Mouse (Mus musculus) stomach, postnatal 0 days (tissue): ENCODE measurements around the gene Map3k21. TPM values are rescaled to one million over a fixed set of nuclear protein-coding genes. Genes with fewer than 3 reads are reported as not detected.

Experiments used
- ATAC-seq: fragments of 200-750 bp; cut with Nextera tagmentation; 2 replicates; pipeline ENCODE4 v1.8.0; 2017; ENCODE audit not compliant: low FRiP score, low TSS enrichment
- DNase-seq: peaks from one replicate; pipeline ENCODE4 v3.0.0-alpha.2; 2016; ENCODE audit warnings: low spot score
- H3K27ac ChIP-seq: fragments of 300-500 bp; sonication (generic); replicated peaks from 2 replicates; pipeline ENCODE4 v1.5.1; 2014; ENCODE audit warnings: mild to moderate bottlenecking, control low read depth
- H3K27me3 ChIP-seq: fragments of 300-500 bp; sonication (generic); 2 replicates; pipeline ENCODE4 v1.6.1; 2014; ENCODE audit warnings: low read length; ENCODE audit not compliant: control insufficient read depth, insufficient read depth
- H3K36me3 ChIP-seq: fragments of 300-500 bp; sonication (generic); 2 replicates; pipeline ENCODE4 v1.6.1; 2014; ENCODE audit warnings: low read length, mixed read lengths; ENCODE audit not compliant: control insufficient read depth, insufficient read depth
- H3K4me1 ChIP-seq: fragments of 300-500 bp; sonication (generic); replicated peaks from 2 replicates; pipeline ENCODE4 v1.6.1; 2014; ENCODE audit warnings: antibody characterized with exemption; ENCODE audit not compliant: control insufficient read depth, insufficient read depth
- H3K4me2 ChIP-seq: fragments of 300-500 bp; sonication (generic); replicated peaks from 2 replicates; pipeline ENCODE4 v1.6.1; 2014; ENCODE audit warnings: low read depth, mild to moderate bottlenecking, control low read depth, moderate library complexity
- H3K4me3 ChIP-seq: fragments of 300-500 bp; sonication (generic); 2 replicates; pipeline ENCODE4 v1.5.1; 2014; ENCODE audit warnings: low read depth, low read length, control low read depth
- H3K9ac ChIP-seq: fragments of 300-500 bp; sonication (generic); 2 replicates; pipeline ENCODE4 v1.6.1; 2014; ENCODE audit warnings: mild to moderate bottlenecking, low read length, control low read depth, mixed read lengths
- H3K9me3 ChIP-seq: fragments of 300-500 bp; sonication (generic); 2 replicates; pipeline ENCODE4 v1.6.1; 2016; ENCODE audit warnings: low read length; ENCODE audit not compliant: control insufficient read depth
- CTCF ChIP-seq: IDR thresholded peaks from 2 replicates; pipeline ENCODE4 v1.5.1; 2016; ENCODE audit warnings: antibody characterized with exemption, low read depth, mild to moderate bottlenecking, moderate library complexity
- EP300 ChIP-seq: optimal IDR thresholded peaks from 2 replicates; pipeline ENCODE3; 2016; ENCODE audit warnings: antibody characterized with exemption
- WGBS: fragments of 180-500 bp; shearing (Covaris S2); extraction: QIAGEN DNeasy Blood & Tissue Kit; methylation state at CpG from one replicate; pipeline ENCODE4 v1.1.7; 2014; 5-methylcytosine and 5-hydroxymethylcytosine counted together
- polyA plus RNA-seq: library from polyadenylated mRNA; unstranded; fragments of >200 nt; fragmentation: Nextera tagmentation; extraction: Ambion mirVana; gene quantifications from 2 replicates; pipeline ENCODE4 v1.2.1, GENCODE M21; 2015

Map3k21 gene
- polyA plus RNA-seq, 1 experiment from 2014 or later = 1.1 TPM

- TF ChIP-seq EP300 = no peak
- Histone ChIP-seq H3K36me3 (no peaks in the 10 kb centered on the region), H3K4me1 (no peaks in the 10 kb centered on the region), H3K27ac (no peak overlapping the region), H3K4me2 (no peak overlapping the region), H3K27me3 (no peaks in the 10 kb centered on the region), H3K9me3 (no peaks in the 10 kb centered on the region), H3K9ac (no peak overlapping the region), H3K4me3 (no peak overlapping the region)
- DNase-seq = no peak
- no peak for ATAC-seq
- WGBS = 74% methylated on average over 9 of the region's 9 CpGs
Observed at GRCm38 (mm10) chr8:125956796-125957195, 46.5 kb downstream of the Map3k21 start.

- no peak for DNase-seq
- Histone ChIP-seq H3K27me3 (no peaks in the 10 kb centered on the region), H3K9ac (no peak overlapping the region)
Observed at GRCm38 (mm10) chr8:125957226-125957993, 47.2 kb downstream of the Map3k21 start.

GRCm38 (mm10) chr8:125957994-125958368 lies 47.7 kb downstream of the Map3k21 start:
- Histone ChIP-seq H3K9me3 (no peaks in the 10 kb centered on the region), H3K4me1 (no peaks in the 10 kb centered on the region), H3K4me3 (no peak overlapping the region), H3K4me2 (no peak overlapping the region), H3K27me3 (no peaks in the 10 kb centered on the region), H3K36me3 (no peaks in the 10 kb centered on the region), H3K27ac (no peak overlapping the region), H3K9ac (no peak overlapping the region)
- WGBS = 64% methylated on average over 1 of the region's 1 CpGs
- ATAC-seq (no peak), DNase-seq (no peak)
- TF ChIP-seq CTCF = no peak
- TF ChIP-seq EP300 = no peak

More at GRCm38 (mm10) chr8:125957226-125957993, 47.2 kb downstream of the Map3k21 start:
- no peak overlapping the region for H3K4me2 ChIP-seq
- WGBS = 77% methylated on average over 13 of the region's 13 CpGs
- no peak for TF ChIP-seq EP300
- H3K9me3 ChIP-seq = no peaks in the 10 kb centered on the region
- no peaks in the 10 kb centered on the region for H3K36me3 ChIP-seq
- H3K27ac ChIP-seq = no peak overlapping the region
- no peak for ATAC-seq
- H3K4me1 ChIP-seq = no peaks in the 10 kb centered on the region
- no peak overlapping the region for H3K4me3 ChIP-seq

- DNase-seq = no peak
- no peak overlapping the region for H3K4me2 ChIP-seq
- WGBS = 45% methylated on average over 4 of the region's 4 CpGs
Observed at GRCm38 (mm10) chr8:125959363-125959771, 49.1 kb downstream of the Map3k21 start.

GRCm38 (mm10) chr8:125960037-125960436 lies 49.8 kb downstream of the Map3k21 start:
- DNase-seq (no peak), ATAC-seq (no peak)
- Histone ChIP-seq H3K36me3 (no peaks in the 10 kb centered on the region), H3K27ac (no peak overlapping the region), H3K4me3 (no peak overlapping the region), H3K4me1 (no peaks in the 10 kb centered on the region), H3K9me3 (no peaks in the 10 kb centered on the region), H3K27me3 (no peaks in the 10 kb centered on the region), H3K9ac (no peak overlapping the region), H3K4me2 (no peak overlapping the region)
- TF ChIP-seq EP300 (no peak), CTCF (no peak)
- 78% methylated on average over 8 of the region's 8 CpGs for WGBS

More at GRCm38 (mm10) chr8:125959363-125959771, 49.1 kb downstream of the Map3k21 start:
- Histone ChIP-seq H3K36me3 (no peaks in the 10 kb centered on the region), H3K27me3 (no peaks in the 10 kb centered on the region), H3K4me3 (no peak overlapping the region), H3K4me1 (no peaks in the 10 kb centered on the region), H3K9ac (no peak overlapping the region), H3K9me3 (no peaks in the 10 kb centered on the region), H3K27ac (no peak overlapping the region)
- no peak for ATAC-seq
- no peak for TF ChIP-seq EP300
- TF ChIP-seq CTCF = no peak

GRCm38 (mm10) chr8:125961790-125962189 lies 51.5 kb downstream of the Map3k21 start:
- no peak overlapping the region for H3K9ac ChIP-seq
- no peak overlapping the region for H3K4me2 ChIP-seq
- DNase-seq (no peak), ATAC-seq (no peak)
- H3K27me3 ChIP-seq = no peaks in the 10 kb centered on the region
- H3K27ac ChIP-seq = no peak overlapping the region
- no peak overlapping the region for H3K4me3 ChIP-seq
- TF ChIP-seq EP300 = no peak
- H3K36me3 ChIP-seq = no peaks in the 10 kb centered on the region
- WGBS = 89% methylated on average over 6 of the region's 6 CpGs
- H3K4me1 ChIP-seq = no peaks in the 10 kb centered on the region
- H3K9me3 ChIP-seq = no peaks in the 10 kb centered on the region
